Mouse (Mus musculus): ENCODE results near the gene Trmt2b.
"Not testable (repeated sequence)": the region's sequence is repeated elsewhere in the genome, so short reads cannot be mapped to it uniquely, and the experiment has no call there.

Gene Trmt2b

GRCm38 (mm10) chrX:134276275-134277160 lies at the start of gene Trmt2b:
TSS of gene Trmt2b (minus strand) at chrX:134276984.
- peak; percentile 65 for DNase-seq (ENCODE audit: low spot score)

- no peak for DNase-seq (ENCODE audit: low spot score)
Observed at GRCm38 (mm10) chrX:134319153-134319932, 42.6 kb upstream of the Trmt2b start.

GRCm38 (mm10) chrX:134311193-134311592 lies 34.4 kb upstream of the Trmt2b start:
- not testable (repeated sequence) for DNase-seq (ENCODE audit: low spot score)

- no peak for DNase-seq (ENCODE audit: low spot score)
Observed at GRCm38 (mm10) chrX:134308275-134308634, 31.5 kb upstream of the Trmt2b start.

- peak; percentile 79 for DNase-seq (ENCODE audit: low spot score)
Observed at GRCm38 (mm10) chrX:134307534-134308274, 30.9 kb upstream of the Trmt2b start, which contains the start of gene Cenpi. TSS of gene Cenpi (plus strand) at chrX:134308084.

GRCm38 (mm10) chrX:134303287-134303686 lies 26.5 kb upstream of the Trmt2b start:
- DNase-seq (ENCODE audit: low spot score), result no peak

GRCm38 (mm10) chrX:134300219-134300618 lies 23.4 kb upstream of the Trmt2b start:
- DNase-seq (ENCODE audit: low spot score), result no peak

GRCm38 (mm10) chrX:134297195-134297594 lies 20.4 kb upstream of the Trmt2b start:
- no peak for DNase-seq (ENCODE audit: low spot score)

- DNase-seq (ENCODE audit: low spot score), result no peak
Observed at GRCm38 (mm10) chrX:134296737-134297136, 20.0 kb upstream of the Trmt2b start.

GRCm38 (mm10) chrX:134296301-134296700 lies 19.5 kb upstream of the Trmt2b start:
- peak; percentile 24 for DNase-seq (ENCODE audit: low spot score)

- no peak for DNase-seq (ENCODE audit: low spot score)
Observed at GRCm38 (mm10) chrX:134287305-134287704, 10.5 kb upstream of the Trmt2b start.

GRCm38 (mm10) chrX:134285791-134286190 lies 9.0 kb upstream of the Trmt2b start:
- no peak for DNase-seq (ENCODE audit: low spot score)

GRCm38 (mm10) chrX:134285102-134285501 lies 8.3 kb upstream of the Trmt2b start:
- no peak for DNase-seq (ENCODE audit: low spot score)

GRCm38 (mm10) chrX:134280531-134280930 lies 3.7 kb upstream of the Trmt2b start:
- no peak for DNase-seq (ENCODE audit: low spot score)

- DNase-seq (ENCODE audit: low spot score), result no peak
Observed at GRCm38 (mm10) chrX:134275715-134276114, 1.1 kb downstream of the Trmt2b start.

- DNase-seq (ENCODE audit: low spot score), result no peak
Observed at GRCm38 (mm10) chrX:134262129-134262528, 14.7 kb downstream of the Trmt2b start.

GRCm38 (mm10) chrX:134261191-134261590 lies 15.6 kb downstream of the Trmt2b start:
- no peak for DNase-seq (ENCODE audit: low spot score)

GRCm38 (mm10) chrX:134248202-134248601 lies 28.6 kb downstream of the Trmt2b start:
- peak; percentile 71 for DNase-seq (ENCODE audit: low spot score)

GRCm38 (mm10) chrX:134245946-134246345 lies 30.8 kb downstream of the Trmt2b start:
- no peak for DNase-seq (ENCODE audit: low spot score)

- no peak for DNase-seq (ENCODE audit: low spot score)
Observed at GRCm38 (mm10) chrX:134238266-134238665, 38.5 kb downstream of the Trmt2b start.

- DNase-seq (ENCODE audit: low spot score), result no peak
Observed at GRCm38 (mm10) chrX:134233048-134233447, 43.7 kb downstream of the Trmt2b start.

GRCm38 (mm10) chrX:134221856-134222255 lies 54.9 kb downstream of the Trmt2b start, which contains the start of gene Nox1:
TSS of gene Nox1 (minus strand) at chrX:134221956.
- DNase-seq (ENCODE audit: low spot score), result no peak

Measured in ovary, adult 18-20 months (tissue).